Mouse (Mus musculus): ENCODE measurements around the gene Noc4l.

Gene Noc4l

GRCm38 (mm10) chr5:110652719-110653648 is at the start of gene Noc4l, which contains the start of gene Ddx51:
Gene Noc4l (minus strand): TSS chr5:110653417.
Gene Ddx51 (plus strand): TSS chr5:110653451.
- peak; percentile 98 for DNase-seq

GRCm38 (mm10) chr5:110698617-110699016 is 45.4 kb upstream of the Noc4l start:
- no peak for DNase-seq

GRCm38 (mm10) chr5:110682041-110682440 is 28.8 kb upstream of the Noc4l start:
- no peak for DNase-seq

GRCm38 (mm10) chr5:110665486-110666121 is 12.4 kb upstream of the Noc4l start:
- DNase-seq: no peak

GRCm38 (mm10) chr5:110664750-110665269 is 11.6 kb upstream of the Noc4l start:
- DNase-seq: no peak

- DNase-seq: no peak
Measured at GRCm38 (mm10) chr5:110664041-110664440, 10.8 kb upstream of the Noc4l start.

GRCm38 (mm10) chr5:110659682-110660081 is 6.5 kb upstream of the Noc4l start:
- DNase-seq: no peak

- no peak for DNase-seq
Measured at GRCm38 (mm10) chr5:110653686-110654085, 469 bp upstream of the Noc4l start.

GRCm38 (mm10) chr5:110646377-110646776 is 6.8 kb downstream of the Noc4l start:
- DNase-seq: no peak

- DNase-seq: peak; percentile 69
Measured at GRCm38 (mm10) chr5:110639459-110639858, 13.8 kb downstream of the Noc4l start.

GRCm38 (mm10) chr5:110638306-110639074 is 14.7 kb downstream of the Noc4l start:
- DNase-seq: no peak

- peak; percentile 46 for DNase-seq
Measured at GRCm38 (mm10) chr5:110635951-110636707, 17.1 kb downstream of the Noc4l start.

GRCm38 (mm10) chr5:110629525-110630120 is 23.6 kb downstream of the Noc4l start:
- no peak for DNase-seq

GRCm38 (mm10) chr5:110628156-110628555 is 25.1 kb downstream of the Noc4l start:
- peak; percentile 11 for DNase-seq

GRCm38 (mm10) chr5:110627351-110627750 is 25.9 kb downstream of the Noc4l start:
- no peak for DNase-seq

GRCm38 (mm10) chr5:110624319-110624718 is 28.9 kb downstream of the Noc4l start:
- no peak for DNase-seq

- no peak for DNase-seq
Measured at GRCm38 (mm10) chr5:110619226-110619625, 34.0 kb downstream of the Noc4l start.

GRCm38 (mm10) chr5:110611435-110612158 is 41.6 kb downstream of the Noc4l start:
- peak; percentile 58 for DNase-seq

GRCm38 (mm10) chr5:110610484-110610883 is 42.7 kb downstream of the Noc4l start:
- no peak for DNase-seq

GRCm38 (mm10) chr5:110609868-110610267 is 43.3 kb downstream of the Noc4l start:
- DNase-seq: no peak

GRCm38 (mm10) chr5:110609425-110609824 is 43.8 kb downstream of the Noc4l start:
- no peak for DNase-seq
